Mouse (Mus musculus): ENCODE measurements around the gene Sstr5.

Gene Sstr5

DNA sequence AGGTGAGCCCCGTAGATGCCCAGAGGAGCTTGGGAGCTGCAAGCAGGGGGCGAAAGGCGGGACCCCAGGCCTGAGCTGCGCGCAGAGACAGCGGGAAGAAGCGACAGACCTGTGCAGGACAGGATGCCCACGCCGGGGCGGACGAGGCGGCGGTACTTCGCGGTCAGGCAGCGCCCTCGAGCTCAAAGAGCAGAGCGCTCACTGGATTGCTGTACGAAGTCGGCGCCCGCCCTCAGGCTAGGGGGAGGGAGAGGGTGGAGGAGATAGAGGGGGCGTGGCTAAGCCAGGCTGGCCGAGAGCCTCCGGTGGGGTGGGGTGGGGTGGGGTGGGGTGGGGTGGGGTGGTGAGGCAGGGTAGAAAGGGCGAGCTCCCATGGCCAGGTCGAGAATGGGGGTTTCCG, at the start of gene Sstr5:
TSS of gene Sstr5 (minus strand) at position 276 of the 400 bp plus-strand sequence.
- peak; percentile 34 for DNase-seq

- DNase-seq, result no peak
Measured at GRCm38 (mm10) chr17:25541768-25542167, 44.7 kb upstream of the Sstr5 start.

GRCm38 (mm10) chr17:25540731-25541130, 43.6 kb upstream of the Sstr5 start:
- no peak for DNase-seq

DNA sequence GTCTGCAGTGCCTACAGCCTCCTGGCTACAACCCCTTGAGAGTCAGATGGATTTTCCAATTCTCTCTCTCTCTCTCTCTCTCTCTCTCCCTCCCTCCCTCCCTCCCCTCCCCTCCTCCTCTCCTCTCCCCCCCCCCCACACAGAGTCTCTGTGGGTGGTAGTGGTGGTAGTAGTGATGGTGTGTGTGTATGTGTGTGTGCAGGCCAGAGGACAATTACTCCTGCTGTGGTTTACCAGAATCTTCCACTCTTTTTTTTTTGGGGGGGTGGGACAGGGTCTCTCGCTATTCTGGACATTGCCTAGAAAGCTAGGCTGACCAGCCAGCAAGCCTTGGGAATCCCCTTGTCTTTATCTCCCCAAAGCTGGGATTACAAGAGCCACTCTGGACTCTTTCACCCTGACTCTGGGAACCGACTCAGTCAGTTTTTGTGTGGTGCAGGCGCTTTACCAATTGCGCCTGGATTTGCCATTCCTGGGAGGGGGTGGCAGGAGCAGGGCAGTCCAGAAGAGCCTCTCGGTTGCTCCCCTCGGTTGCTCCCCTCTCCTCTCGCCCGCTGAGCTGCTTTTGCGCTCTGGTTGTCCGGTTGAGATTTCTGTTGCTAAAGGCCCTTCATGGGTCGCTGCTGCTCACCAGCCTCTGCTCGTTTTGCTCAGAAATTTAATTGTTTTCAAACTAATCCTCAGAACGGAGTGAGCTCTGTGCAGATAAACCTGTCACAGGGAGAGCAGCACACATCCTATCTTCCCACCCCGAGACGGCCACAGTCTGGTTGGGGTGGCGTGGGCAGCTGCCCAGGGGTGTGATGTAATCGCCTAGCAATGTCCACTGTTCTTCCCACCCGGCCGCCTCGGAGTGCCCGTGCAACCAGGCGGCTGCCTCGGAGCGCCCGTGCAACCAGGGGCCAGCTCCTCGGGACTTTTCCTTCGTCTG, 42.1 kb upstream of the Sstr5 start:
- peak; percentile 77 for DNase-seq

- DNase-seq, result no peak
Measured at GRCm38 (mm10) chr17:25530357-25531022, 33.4 kb upstream of the Sstr5 start.

GRCm38 (mm10) chr17:25522080-25522479, 25.0 kb upstream of the Sstr5 start:
- no peak for DNase-seq

DNA sequence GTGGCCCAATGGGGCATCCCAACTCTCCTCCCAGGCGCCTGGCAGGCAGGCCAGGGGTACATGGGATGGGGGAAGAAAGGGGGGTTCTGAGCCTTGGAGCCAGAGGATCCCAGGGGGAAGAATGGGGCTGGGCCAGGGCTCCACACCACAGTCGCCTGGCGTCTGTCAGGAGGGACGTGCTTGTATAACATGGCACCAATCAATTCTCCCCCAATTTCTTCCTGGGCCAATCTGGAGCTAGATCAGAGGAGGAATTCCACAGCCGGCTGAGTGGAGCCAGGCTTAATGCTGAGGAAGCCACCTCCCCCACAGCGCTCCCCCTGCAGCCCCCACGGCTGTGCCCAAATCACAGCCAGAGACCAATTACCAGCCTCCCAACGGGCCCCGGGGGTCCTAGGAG, 23.4 kb upstream of the Sstr5 start:
- DNase-seq, result no peak

GRCm38 (mm10) chr17:25519511-25519910, 22.4 kb upstream of the Sstr5 start:
- DNase-seq, result no peak

DNA sequence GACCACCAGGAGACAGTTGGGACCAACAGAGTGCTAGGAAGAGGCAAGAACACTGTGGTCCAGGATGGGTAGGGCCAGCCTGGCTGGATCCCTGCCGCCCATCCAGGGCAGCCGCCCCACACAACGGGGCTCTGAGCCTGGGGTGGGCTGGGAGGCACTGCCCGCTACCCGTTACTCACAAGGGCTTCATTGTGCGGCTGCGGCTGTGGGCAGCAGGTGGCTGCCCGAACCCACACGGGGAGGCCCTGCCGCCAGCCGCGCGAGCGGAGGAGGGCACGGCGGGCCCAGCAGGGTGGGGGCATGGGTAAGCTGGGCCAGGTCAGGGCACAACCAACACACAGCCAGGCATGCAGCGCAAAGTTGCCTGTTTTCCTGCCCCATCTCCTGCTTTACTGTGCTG, 21.1 kb upstream of the Sstr5 start:
- DNase-seq, result no peak

GRCm38 (mm10) chr17:25516315-25516714, 19.2 kb upstream of the Sstr5 start:
- DNase-seq, result peak; percentile 32

GRCm38 (mm10) chr17:25514055-25514454, 17.0 kb upstream of the Sstr5 start:
- no peak for DNase-seq

DNA sequence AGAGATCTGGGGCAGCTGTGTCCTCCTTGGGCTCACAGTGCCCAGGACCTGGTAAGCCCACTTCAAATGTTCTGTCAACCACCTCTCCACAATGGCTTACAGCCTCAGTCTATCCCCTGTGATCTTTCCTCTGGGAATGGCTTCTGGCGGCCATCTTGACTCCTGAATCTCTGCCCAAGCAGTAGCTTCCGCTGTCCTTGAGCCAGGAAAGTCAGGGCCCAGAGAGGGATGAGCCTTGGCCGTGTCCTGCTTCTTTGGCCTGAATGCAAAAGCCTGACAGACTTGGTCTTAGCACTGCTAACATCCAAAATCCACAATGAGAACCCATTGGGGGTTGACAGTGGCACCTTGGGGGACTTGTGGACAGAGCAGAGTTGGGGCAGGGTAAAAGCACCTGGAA, 14.8 kb upstream of the Sstr5 start:
- no peak for DNase-seq

GRCm38 (mm10) chr17:25510074-25510830, 13.2 kb upstream of the Sstr5 start:
- DNase-seq, result no peak

- peak; percentile 31 for DNase-seq
Measured at GRCm38 (mm10) chr17:25508860-25509577, 11.9 kb upstream of the Sstr5 start.

- DNase-seq, result peak; percentile 79
Measured at GRCm38 (mm10) chr17:25507799-25508198, 10.7 kb upstream of the Sstr5 start.

GRCm38 (mm10) chr17:25502599-25502998, 5.5 kb upstream of the Sstr5 start:
- DNase-seq, result no peak

DNA sequence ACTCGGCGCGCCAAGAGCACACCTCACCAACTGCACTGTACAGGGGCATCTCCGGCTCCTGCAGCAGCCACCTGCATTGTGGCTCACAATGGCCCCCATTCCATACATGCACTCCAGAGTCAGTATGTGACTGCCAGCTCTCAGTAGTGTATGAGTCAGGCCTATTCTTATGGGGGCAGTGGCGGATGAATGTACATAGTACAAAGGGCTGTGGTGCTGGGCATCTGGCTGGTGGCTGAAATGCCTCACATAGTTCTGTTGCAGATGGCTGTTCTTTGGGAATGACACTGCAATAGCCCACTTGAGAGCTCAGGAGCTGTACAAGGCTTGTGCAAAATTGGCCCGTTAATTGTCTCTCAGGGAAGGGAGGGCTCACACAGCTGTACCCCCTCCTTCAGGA, 15.0 kb downstream of the Sstr5 start:
- DNase-seq, result no peak

GRCm38 (mm10) chr17:25480820-25481219, 16.3 kb downstream of the Sstr5 start:
- DNase-seq, result no peak

- DNase-seq, result no peak
Measured at GRCm38 (mm10) chr17:25480152-25480551, 16.9 kb downstream of the Sstr5 start.

DNA sequence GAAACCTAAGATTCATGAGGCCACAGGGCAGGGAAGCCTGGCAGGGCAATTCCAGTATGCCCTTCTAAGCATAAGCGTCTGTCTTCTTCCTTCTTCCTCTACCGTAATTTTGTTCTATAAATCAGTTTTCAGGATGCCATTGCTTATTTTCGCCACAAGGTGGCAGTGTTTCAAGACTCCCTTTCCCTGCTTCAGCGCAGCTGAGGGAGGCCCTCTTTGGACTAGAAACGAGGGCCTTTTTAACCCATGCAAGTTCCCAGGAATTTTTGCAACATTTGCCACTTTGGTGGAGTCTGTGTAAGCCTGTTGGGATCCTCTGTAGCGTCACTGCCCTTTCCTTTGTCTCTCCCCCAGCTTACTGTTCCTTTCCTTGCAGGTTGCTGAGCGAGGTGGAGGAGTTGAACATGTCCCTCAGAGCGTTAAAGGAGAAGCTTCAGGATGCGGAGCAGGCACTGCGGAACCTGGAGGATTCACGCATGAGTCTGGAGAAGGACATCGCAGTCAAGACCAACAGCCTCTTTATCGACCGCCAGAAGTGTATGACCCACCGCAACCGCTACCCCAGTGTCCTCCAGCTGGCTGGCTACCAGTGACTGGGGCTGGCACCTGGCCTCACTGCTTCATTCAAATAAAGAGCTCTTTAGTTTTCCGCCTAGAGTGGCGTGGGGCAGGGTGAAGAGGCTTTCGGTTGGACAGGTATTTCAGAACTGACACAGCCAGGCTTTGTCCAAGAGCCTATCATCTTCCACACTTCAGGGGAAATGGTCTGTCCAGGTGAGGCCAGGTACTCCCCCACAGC, 20.9 kb downstream of the Sstr5 start:
- DNase-seq, result peak; percentile 68

DNA sequence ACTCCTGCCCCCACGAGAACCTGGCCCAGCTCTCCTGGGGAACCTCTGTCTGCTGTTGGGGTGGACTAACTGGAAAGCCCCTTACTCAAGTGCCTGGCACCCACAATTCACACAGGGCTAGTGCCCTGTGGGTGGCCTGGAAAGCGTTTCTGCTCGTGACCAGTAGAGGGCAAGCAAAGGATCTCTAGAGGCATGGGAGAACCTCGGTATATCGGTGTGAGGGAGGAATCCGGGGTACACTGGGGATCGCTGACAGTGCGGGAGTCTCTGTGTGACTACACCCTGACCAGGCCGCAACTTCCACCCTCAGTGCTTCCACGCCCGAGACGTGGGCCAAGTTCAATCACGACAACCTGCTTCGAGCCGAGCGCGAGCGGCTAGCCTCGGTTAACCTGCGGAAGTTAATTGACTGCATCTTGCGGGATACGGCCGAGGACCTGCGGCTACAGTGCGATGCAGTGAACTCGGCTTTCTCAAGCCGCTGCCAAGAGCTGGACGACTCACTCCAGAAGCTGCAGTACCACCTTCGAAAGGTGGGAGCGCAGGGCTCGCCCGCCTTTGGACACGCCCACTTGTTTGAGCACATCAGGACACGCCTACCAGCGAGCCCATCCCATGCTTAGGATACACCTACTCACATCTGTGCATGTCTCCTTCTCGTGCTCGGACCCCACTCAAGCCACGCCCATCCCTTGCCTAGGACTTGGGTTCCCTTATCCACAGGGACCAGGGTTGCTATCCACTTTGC, 22.6 kb downstream of the Sstr5 start:
- peak; percentile 82 for DNase-seq
